Mouse (Mus musculus) bone marrow macrophage, adult 2 months (primary cell): Measurements from ENCODE around the gene 4933428G20Rik.

Source experiments
- CTCF ChIP-seq: IDR thresholded peaks from 2 replicates; pipeline ENCODE4 v1.5.1; 2012; ENCODE audit warnings: low read depth, mild to moderate bottlenecking, low read length, moderate library complexity
- POLR2A ChIP-seq: IDR thresholded peaks from 2 replicates; pipeline ENCODE4 v1.6.1; 2012; ENCODE audit warnings: mild to moderate bottlenecking, low read depth, low read length, borderline replicate concordance

DNA sequence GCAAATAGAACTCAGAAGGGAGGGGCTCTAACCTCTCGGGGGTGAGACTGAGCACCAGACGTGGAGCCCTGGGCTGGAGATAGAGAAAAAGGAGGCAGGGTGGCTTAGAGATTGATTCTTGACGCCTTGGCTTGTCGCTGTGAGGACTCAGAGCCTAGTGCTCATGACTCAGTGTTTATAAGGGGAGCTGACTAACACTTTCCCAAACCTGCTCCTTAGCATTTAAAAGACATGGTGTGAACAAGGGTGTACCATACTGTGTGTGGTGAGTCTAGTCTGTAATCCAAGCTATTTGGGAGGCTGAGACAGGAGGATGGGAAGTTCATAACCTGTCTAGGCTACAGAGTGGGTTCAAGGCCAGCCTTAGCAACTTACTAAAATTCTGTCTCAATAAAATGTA lies 43.0 kb downstream of the 4933428G20Rik start:
- TF ChIP-seq CTCF (no peak), POLR2A (no peak)
